Mouse (Mus musculus): ENCODE data around the gene Il10.
A peak's percentile ranks its signal among the peaks of the same experiment; 100 is the strongest.

The Il10 gene

DNA sequence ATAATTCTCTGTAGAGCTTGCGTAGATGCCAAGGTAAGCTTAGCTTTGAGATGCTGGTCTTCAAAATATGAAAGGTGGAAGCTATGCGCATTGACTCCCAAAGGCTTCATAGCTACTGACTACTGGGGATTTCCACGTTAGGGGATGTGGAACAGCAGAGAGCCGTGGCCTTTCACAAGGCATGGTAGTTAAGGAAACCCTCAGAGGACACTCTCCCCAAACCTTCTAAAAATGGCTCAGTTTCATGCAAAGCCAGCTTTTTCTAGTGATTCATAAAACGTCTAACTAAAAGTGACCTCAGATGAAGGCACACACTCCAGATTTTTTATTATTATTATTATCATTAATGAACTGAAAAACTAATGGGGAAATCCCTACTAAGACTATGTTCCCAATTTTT, 30.4 kb downstream of the Il10 start:
- DNase-seq: no peak

- no peak for DNase-seq
Observed at GRCm38 (mm10) chr1:131050617-131051016, 31.0 kb downstream of the Il10 start.

GRCm38 (mm10) chr1:131051073-131051472, 31.4 kb downstream of the Il10 start:
- DNase-seq: no peak

DNA sequence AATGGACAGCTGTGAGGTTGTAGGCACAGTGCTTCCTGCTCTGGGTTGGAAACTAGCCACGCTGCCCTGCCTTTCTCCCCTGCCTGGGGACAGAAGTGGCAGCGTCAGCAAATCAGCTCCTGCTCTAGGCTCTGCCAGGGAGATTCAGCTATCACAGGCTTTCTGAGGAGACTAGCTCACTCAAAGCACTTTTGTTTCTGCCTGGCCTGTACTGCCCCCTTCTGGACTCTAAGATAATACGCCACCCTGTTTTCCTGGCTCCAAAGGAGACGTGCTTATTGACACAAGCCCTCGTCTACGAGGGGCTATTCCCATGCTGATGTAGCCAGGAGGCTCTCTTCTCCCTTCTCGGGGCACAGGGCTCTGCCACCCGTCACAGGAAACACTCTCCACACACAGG, 33.6 kb downstream of the Il10 start:
- peak; percentile 67 for DNase-seq

- no peak for DNase-seq
Observed at GRCm38 (mm10) chr1:131053656-131054055, 34.0 kb downstream of the Il10 start.

GRCm38 (mm10) chr1:131054251-131054650, 34.6 kb downstream of the Il10 start:
- DNase-seq: no peak

DNA sequence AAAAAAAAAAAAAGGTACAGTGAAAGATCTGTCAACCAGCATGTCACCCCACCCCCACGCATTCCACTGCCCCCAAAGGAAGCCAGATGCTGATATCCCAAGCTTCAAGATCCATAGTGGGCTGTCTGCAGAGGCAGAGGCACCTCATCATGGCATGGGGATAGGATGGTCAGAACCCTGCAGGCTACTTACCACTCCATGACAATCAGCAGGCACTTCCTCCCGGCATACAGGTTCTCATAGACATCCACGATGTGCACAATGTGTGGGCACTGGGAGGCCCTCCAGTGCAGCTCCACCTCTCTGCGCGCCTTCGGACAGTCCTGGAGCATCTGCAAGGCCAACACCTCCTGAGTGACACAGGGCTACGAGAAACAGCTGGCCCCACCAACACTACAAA, 38.8 kb downstream of the Il10 start:
- no peak for DNase-seq

- no peak for DNase-seq
Observed at GRCm38 (mm10) chr1:131059411-131059810, 39.8 kb downstream of the Il10 start.

- no peak for DNase-seq
Observed at GRCm38 (mm10) chr1:131059841-131060240, 40.2 kb downstream of the Il10 start.

DNA sequence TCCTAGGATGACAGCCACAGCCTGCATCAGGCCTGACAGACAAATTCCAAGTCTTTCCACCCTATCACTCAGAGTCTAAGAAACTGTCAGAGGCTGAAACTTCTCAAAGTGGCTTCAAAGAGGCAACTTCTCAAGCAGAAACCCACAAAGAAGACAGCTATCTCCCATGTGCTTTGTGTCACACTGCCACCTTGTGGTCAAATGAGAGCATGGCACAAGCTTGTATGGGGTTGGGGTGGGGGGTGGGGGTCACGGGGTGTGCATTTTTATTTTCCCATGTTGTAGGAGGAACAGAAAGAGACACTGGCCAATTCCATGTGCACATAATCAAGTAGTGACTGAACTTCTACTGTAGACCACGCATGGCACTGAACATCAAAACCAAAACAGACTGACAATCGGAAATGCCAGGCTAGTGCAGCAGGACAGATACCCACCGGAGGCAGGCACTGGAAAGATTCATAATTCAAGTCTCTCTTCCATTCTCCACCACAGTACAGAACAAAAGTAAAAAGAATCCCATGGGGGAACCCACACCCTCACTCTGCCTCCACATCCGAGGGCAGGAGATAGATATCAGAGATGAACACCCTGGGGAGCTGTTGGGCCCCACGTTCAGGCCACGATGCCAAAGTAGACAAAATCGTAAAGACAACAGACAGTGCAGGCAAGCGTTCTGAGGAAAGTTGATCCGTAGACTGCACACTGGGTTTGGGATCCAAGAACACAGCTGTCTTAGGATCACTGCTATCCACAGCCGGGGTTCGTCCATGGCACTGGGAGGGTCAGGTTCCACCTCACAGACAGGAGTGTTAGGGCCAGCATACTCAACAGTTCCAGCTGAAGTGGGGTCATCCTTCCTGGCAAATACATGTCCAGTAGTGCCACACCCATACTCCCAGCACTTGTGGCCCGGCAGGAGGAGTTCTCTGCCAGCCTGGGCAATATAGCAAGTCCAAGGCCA, 40.9 kb downstream of the Il10 start:
- peak; percentile 50 for DNase-seq

GRCm38 (mm10) chr1:131061740-131062254, 42.2 kb downstream of the Il10 start:
- DNase-seq: no peak

- DNase-seq: no peak
Observed at GRCm38 (mm10) chr1:131062821-131063220, 43.2 kb downstream of the Il10 start.

GRCm38 (mm10) chr1:131064202-131064601, 44.6 kb downstream of the Il10 start:
- DNase-seq: no peak

GRCm38 (mm10) chr1:131068011-131068727, 48.5 kb downstream of the Il10 start:
- peak; percentile 42 for DNase-seq

GRCm38 (mm10) chr1:131069010-131069409, 49.4 kb downstream of the Il10 start:
- DNase-seq: peak; percentile 49

DNA sequence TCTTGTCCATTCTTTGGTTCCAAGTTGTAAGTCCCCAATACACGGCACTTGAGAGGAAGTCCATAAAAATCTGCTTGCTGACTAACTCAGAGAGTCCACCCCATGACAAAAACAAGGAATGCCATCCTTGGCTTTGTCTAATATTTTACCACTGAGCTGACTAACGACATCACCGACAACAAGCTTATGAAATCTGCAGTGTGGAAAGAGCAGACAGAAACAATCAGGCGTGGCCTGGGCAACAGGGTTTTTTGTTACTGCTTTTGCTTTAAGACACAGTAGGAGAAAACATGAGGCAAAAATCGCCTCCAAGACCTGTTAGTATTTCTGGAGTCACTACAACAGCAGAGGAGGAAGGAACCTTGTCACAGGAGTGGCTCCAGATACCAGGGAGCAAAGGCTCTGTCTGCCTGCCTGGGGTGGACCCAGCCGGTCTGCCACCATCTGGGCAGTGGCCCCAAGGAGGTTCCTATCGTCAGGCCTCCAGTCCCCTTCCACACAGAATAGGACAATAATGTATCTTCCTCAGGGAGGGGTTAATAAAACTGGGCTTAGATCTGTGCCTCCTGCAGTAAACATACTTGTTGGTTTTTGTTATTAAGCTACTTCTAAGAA, 52.8 kb downstream of the Il10 start:
- no peak for DNase-seq

DNA sequence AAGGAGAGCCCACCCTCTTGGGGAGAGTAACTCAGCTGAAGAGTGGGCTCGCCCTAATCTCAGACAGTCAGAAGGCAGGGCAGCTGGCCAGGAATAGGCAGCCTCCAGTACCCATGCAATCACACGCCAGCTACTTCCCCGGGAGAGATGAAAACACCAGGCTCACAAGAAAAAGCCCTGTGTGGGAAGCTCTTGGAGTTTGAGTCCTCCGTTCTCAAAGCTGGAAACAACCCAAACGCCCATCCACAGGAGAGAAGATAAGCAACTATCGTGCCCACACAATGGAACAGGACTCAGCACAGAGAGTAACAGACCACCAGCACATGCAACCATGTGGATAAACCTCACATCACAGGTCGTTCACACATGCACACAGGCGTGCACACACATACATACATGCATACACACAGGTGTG, 54.9 kb downstream of the Il10 start:
- no peak for DNase-seq

Data from kidney, postnatal 14 days (tissue).